Mouse (Mus musculus): ENCODE data around the gene Gm21962.

Gene Gm21962

DNA sequence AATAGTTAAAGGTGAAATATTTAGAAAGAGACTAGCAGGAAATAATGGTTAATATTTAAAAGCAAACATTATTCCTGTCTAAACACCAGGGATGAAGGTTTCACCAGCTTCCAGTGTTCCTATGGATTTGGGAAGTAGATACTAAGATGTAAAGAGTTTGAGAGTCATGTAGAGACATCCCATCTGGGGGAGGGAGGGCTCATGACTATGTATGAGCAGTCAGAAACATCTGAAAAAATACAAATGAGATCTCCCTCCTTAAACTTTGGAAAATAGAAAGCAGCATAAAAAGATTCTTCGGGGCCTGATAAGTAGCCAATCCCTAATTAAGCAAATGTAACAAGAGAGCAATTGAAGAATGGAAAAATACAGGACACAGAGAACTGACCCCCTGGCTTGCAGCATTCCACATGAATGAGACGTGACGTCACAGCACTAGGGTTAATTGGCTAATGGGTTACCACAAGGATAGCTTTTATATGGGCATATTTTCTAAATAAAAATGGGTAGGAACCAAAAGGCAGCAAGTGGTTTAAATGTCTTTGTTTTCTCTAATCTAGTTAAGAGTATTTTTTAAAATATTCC is 45.3 kb downstream of the Gm21962 start:
- DNase-seq (ENCODE audit: low spot score in 2 of 2), result no peak
